Mouse (Mus musculus) spleen, adult 12 weeks (tissue): ENCODE results near the gene Cdt1.

Source experiments
- DNase-seq: peaks from one replicate; pipeline ENCODE4 v3.0.0; 2022; ENCODE audit warnings: low spot score

The Cdt1 gene

DNA sequence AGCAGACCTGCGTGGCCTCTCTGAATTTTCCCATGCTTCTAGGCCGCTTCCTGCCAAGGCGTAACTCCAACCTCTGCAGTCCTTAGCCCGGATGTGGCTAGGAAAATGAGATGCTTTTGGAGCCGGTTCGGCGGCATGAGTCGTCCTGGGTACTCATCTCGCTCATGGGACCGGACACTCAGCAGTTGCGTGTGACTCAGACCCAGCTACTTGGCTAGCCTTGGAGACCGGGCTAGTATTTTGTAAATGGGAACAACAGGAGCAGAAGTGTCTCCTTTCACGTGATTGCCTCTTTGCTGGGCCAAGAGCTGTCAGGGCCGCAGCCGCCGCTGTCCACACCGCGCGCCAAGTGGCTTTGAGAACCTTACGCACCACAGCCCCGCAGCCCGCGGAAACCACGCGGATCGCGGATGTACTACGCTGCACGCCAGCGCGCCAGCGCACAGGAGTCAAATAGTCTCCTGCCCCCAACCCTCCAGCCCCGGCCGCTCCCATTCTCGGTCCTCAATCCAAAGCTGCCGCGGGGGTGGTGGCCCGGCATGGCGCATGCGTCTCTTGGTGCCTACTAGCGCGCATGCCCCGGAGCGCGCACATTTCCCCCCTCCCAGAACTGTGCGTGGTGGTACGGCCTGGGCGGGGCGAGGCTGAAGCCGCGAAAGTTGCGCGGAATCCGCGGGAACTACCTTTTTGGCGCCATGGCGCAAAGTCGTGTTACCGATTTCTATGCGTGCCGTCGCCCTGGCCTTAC lies at the start of gene Cdt1:
Gene Cdt1 (plus strand): TSS at position 655 of the 748 bp plus-strand sequence.
- peak; percentile 94 for DNase-seq

DNA sequence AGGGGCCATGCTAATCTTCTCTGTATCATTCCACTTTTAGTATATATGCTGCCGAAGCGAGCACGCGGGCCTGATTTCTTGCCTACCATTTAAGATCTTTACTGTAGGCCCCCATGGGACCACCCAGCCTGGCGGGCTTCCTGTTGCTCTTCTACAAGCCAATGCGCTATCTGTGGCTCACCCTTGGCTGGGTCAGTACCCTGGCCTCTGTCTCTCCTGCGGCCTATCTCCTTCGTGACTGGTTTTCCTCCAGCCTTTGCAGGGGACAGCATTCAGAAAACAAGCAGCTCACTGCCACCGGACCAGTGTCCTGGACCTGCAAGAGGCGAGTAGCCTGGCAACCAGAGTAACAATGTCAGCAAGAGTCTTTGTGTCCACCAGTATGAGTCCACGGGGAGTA lies 47.2 kb upstream of the Cdt1 start:
- no peak for DNase-seq

DNA sequence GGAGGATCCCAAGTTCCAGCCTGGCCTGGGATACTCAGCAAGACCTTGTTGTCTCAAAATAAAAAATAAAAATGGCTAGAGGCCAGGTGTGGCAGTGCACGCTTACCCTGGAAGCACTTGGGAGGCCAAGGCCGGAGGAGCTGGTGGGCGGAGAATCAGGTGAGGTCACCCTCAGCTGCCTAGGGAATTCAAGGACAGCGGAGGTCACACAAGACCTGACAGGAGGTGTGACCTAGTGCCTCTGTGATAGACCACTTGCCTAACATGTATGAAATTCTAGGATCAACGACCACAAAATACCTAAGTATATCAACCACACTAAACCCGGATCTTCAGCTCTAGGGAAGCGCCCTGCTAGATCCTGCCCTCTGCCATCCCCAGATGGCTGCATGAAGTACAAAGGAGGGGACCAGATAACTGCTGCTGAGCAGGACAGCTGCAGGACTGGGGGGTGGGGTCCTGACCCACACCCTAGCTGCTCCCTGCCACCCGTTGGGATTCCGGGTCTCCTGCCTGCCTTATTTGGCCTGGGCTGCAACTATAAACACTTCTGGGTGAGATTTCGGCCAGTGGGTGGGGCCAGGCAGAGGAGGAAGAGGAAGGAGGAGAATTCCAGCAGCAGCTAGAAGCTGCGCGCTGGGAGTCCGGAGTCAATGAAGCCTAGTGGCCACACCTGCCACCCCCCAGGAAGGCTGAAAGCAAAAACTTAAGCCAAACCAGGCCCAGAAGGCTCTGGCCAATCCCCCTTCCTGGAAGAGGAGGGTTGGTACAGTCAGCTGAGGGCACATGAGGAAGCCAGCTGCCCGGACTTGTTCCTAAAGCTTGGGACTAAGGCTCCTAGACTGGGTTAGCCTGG lies 44.8 kb upstream of the Cdt1 start:
- DNase-seq, result no peak

DNA sequence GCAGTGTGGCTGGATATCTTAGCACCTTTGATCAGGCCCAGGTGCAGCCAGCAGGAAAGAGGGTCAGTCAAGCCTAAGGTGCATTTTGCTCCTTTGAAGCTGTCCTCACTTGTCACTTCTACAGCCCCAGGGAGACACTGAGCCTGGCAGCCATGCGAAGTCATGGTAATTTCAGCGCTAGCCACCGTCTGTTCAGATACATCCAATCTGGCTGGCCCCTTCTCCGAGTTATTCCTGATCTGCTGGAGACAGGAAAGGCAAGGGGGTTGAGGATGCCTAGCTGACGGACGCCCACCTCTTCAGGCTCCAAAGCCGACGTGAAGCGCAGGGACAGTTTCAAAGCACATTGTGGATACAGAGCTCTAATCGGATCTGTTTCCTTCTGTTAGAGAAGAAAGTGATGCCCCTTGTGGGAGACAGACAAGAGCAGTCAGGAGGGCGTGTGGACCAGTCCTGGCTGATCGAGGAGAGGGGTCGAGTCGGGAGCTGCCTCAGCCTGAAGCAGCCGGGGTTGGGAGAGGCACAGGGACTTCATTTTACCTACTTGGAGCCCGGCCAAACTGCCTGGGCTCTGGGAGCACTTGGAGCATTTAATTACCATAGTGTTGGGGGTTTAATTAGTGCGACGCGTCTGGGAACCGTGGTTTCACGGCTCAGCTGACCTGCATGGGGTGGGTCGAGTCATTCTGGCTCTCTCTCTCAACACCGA lies 44.0 kb upstream of the Cdt1 start:
- DNase-seq, result no peak

DNA sequence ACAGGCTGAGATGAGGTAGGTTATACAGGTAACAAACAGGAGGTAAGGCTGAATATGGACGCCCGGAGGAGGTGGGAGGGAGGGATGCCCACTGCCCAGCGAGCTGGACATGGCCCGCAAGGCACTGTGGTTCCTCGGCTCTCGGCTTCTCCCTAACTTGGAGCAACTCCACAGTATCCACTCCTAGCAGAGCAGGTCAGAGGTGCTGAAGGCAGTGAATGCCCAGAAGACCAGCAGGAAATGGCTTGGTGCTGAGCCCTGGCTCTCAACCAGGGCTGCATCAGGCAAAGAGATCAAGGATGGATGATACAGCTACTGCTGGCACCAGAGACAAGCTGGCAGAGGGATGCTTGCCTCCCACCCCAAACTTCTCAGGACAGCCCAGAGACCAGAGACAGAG lies 43.3 kb upstream of the Cdt1 start:
- no peak for DNase-seq

DNA sequence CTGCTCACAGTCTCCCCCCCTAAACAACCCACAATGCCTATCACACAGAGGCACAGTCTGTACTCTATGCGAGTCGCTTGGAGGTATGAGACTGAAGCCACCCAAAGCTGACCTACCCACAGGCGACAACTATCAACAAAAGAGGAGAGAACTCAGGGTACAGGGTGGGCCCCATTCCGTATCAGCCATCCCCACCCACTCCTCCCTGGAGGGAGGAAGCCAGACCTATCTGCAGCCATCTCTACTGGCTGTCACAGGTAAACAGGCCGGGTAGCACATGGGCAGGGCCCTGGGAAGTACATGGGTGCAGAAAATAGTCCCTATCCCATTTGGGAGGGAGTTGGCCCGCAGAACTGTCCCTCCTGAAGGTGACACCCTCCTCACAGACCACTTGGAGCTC lies 42.8 kb upstream of the Cdt1 start:
- no peak for DNase-seq

DNA sequence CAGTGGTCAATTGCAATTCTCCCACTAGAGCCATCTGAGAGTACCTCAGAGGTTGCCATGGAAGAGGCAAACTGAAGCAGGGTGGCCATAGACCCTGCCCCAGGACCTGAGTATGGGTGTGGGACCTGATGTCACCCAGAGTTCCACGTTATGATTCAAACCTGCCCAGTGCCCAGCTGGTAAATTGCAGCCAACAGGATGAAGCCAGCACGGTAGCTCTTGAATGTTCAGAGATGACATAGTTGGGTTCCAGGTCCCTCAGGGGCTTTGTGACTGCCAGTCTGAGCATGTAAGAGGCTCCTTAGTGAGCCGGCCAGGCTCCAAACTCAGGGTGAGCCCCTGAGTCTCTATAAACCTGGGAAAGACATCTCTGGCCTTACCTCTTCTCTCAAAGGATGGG lies 41.7 kb upstream of the Cdt1 start:
- no peak for DNase-seq

DNA sequence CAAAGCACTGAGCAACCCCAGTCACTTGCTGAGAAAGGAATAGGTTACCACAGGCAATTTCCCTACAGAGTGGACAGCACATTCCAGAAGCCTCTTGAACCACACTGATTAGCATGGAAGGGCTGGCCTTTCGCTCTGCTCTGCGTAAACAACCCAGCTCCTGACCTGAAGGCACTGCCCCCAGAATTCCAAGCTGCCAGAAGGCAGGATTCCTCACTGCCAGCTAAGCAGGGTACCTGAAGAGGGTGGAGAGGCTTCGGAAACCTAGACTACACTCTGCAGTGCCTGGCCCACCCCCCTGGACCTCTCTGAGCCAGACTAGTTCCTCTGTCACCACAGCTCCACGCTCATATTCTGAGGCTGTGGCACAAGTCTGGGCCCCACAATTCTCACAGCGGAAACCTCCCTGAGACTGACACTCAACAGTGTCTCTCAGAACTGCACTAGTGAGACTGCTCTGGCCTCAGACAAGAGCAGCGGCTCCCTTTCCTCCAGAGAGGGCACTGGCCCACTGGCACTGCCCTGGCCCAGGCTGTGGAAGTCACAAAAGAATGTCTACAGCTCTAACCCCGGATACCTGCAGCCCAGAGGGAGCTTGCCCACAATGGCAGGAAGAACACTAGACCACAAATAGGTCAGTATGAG lies 41.2 kb upstream of the Cdt1 start:
- no peak for DNase-seq

DNA sequence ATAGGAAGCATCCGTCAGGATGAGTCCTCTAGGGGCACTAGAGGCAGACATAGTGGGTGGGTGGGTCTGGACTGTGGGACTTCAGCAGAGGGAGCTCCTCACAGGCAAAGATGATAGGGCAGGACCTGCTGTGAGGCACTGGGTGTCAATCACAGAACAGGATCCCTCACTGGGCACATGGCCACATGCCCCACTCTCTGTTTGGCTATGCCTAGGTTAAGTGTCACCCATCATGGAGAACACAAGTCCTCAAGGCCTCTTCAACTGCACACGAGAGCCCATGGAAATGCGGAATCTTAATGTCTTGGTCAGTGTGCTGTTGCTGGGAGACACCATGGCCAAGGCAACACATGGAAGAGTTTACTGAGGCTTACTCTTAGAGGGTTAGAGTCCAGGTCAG lies 39.9 kb upstream of the Cdt1 start:
- no peak for DNase-seq

DNA sequence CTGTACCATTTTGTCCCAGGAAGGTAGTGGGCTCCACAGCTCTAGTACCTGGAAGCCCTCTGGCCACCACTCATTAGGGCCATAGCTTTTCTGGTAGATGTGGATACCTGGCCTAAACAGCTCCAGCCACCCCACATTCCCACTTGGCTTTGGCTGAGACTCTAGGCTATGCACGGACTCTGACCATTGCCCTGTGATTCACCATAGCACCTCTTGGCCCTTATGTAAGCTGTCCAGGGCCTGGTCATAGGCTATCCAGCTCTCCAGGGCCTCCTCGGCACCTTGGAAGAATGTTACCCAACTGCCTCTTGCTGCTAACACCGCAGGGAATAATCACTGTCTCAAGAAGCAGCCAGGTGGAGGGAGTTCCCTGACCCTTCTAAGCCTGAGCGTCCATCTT lies 38.7 kb upstream of the Cdt1 start:
- DNase-seq, result no peak

DNA sequence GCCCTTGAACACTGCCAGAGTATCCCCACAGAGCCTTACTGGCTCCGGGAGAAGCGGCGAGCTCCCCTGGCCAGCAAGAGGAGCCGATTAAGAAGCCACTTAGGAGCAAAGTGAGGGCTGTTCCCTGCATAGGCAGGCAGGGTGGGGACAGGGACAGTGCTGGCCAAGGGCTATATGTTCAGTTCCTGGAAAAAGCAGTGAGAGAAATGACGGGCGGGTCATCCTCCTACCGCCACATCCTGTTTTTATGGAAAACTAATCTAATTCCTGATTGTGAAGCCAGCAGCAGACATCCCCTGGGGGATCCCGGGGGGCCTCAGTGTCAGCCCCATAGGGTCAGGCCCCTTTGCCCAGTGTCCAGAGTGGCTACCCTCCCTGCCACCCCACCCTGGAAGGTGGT lies 36.5 kb upstream of the Cdt1 start:
- no peak for DNase-seq

DNA sequence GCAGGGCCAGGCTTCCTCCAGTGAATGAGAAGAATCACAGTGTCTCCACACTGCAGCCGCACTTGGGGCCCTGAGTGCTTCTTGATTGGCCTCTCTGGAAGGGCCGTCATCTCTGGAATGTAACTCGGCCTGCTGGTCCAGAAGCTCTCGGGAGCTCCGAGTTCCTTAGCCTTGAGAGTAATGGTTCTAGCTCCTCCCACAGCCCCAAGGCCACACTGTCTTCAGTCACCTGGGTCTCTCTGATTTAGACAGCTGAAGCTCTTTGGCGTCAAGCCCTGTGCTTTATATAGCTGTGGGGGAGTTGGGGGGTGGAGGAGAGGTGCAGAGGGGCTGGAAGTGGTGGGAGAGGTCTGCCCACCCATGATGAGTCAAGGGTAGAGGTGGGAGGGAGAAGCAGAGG lies 30.8 kb upstream of the Cdt1 start:
- DNase-seq, result no peak

DNA sequence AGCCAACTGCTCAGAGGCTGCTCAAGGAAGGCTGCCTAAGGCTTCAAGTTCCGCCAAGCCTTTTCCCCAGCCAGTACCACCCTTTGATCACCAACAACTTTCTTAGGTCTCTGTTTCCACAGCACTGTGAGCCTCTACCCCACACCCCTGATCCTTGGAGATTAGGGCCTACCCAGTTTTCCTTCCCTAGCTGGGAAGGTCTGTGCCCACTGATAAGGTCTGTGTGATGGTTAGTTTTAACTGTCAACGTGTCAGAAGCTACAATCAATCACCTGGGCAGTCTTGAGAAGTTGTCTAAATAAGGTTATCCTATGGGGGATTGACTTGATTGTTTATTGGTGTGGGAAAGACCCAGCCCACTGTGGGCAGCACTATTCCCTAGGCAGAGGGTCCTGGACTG lies 30.0 kb upstream of the Cdt1 start:
- DNase-seq, result no peak

DNA sequence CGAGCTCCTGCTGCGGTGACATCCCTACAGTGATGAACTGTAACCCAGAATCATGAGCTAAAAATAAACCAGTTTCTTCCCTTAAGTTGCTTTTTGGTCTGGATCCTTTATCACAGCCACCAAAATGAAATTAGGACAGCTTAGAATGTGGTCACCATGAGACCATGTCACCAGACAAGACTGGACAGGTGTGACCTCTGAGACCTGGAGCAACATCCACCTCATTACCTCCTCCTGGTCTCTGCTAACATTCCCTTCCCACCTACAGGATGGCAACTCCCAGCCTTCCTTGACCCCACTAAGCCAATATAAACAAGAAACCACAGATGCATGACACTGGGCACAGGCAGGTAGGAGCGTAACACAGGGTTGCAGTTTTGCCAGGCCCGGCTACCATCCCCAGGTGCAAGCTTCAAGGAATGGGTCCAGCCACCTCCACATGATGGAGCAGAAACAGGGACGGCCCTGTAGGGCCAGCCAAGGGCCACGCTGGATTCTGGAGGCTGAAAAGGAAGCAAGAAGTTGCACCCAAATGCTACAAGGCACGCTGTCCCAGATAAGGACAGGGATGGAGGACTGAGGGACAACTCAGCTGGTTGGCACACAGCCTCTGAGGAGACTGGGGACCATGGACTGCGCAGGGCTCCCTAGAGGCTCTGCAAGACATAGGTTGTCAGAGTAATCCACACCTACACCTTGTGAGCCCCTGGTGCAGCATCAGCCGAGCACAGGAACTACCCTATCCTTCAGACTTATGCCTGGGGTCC lies 29.3 kb upstream of the Cdt1 start:
- no peak for DNase-seq

DNA sequence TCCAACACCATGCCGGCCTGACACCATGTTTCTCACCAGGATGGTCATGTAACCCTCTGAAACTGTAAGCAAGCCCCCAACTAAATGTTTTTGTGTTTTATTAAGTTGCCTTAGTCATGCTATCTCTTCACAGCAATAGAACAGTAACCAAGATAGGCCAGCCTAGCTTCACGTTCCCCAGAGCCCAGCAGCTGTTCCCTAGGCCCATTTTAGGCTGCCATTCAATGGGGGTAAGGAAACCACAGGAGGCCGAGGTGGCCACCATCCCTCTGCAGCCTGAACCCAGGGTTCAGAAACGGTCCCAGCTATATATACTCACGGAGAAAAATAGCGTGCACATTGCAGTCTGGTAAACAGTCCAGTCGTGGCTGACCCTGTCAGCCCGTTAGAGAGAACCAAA lies 23.7 kb upstream of the Cdt1 start:
- no peak for DNase-seq

DNA sequence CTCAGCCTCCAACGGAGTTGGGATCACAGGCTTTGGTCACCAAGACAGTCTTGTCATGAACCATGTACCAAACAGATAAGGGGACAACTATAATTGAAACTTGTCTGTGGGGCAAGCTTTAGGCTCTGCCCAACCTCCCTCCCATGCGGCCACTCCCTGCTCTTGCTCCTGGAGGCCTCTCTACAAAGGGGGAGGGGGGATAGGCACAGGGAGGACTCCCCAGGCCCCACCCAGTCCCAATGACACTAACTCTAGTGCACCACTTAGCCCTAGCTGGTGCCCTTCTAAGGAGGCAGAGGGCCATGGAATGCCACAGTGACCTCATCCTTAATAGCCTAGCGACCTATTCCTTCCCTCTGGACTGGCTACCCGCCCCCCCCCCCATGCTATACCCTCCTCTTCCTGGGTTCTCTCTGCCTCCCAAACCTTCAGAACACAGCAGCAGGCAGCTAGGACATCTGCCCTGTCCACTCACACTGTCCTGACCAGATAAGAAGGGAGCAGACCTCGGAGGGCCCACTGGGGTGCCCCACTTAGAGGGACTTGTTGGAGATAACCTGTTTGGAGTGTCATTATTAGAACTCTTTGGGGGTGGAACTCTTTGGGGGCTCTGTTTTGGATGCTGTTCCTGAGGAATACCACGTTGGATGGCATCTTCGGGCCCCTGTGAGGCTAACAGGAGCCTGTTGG lies 21.6 kb upstream of the Cdt1 start:
- no peak for DNase-seq

DNA sequence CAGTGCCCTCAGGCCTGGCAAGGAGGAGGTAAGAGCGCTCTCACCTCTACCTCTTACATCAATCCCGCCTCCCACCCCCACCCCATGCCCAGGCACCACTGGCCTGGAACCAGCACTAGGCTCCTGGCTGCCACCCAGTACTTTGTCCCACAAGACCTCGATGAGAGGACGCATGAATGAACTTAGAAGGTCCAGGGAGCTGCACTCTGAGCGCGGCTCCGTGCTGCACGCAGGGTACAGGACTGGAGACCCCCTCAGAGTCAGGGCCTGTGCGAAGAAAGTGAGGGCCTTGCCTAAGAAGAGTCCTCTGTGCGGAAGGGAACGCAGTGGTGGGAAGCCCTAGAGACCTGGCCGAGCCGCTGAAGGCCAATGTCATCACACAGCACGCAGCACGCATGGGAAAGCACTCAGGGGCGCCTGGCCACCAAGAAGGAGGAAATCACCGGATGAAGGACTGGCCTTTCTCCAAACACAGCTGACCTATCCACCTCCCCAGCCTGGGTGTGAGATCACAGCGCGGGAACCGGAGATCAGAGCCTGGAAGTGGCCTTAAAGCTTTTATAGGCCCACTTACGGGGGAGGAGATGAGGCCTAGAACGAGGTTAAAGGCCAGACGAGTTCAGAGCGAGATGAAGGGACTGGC lies 20.9 kb upstream of the Cdt1 start:
- no peak for DNase-seq

DNA sequence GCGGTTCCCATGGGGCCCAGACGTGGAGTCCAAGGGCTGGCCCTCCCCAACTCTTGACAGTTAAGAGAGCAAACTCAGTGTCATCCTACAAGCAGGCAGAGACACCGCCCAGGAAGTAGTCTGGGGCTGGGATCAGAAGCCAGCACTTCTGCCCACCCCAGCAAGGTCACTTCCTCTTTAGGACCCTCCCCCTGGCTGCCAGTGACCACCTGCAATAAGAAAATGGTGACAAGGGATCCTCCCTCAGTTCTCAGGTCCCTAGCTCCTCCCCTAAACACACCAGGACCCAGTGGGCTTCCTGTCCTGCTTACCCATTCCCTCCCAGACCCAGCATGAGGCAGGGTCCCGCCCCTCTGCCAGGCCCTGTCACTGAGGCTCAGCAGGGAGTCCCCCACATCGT lies 20.0 kb upstream of the Cdt1 start:
- peak; percentile 60 for DNase-seq

DNA sequence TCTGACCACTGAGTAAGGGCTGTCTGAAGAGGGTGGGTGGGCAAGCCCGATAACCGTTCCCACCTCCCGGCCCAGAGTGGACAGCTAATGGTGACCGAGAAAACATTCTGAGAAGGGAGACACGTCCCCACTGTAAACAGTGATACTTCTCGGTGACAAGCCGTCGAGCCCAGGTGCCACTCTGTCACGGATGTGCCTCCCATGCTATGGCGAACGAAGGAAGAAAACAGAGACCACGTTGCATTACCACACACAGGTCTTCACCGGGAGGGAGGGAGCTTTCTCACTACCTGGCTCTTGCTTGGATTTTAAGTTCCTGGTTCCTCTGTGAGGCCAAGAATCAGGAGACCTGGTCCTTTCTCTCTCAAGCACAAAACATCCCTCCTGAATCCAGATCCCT lies 19.5 kb upstream of the Cdt1 start:
- DNase-seq, result no peak

DNA sequence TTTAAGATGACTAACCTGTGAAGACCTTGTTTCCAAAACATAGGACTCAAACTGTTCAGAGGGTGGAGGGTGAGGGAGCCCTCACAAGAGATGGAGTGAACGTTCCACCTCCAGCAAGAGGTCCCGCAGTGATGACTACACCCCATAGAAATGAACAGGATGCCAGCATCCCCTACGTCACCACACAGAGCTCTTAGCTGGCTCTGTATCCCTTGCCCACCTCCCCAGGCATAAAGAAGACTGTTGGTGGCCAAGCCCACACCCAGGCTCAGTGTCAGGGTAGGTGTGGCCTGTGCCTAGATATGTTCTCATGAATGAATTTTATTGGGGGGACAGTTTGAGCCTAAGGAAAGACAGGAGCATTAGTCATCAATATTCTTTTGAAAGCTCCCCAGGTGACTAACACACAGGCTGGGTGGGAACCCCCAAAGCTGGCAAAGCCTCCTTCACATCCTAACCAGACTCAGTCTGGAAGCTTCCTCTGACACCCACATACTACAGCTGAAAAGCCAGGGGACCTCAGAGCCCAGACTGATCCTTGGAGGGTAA lies 18.9 kb upstream of the Cdt1 start:
- DNase-seq, result no peak
